Mouse (Mus musculus): ENCODE measurements at regions not wholly inside any gene's neighbourhood (a gene's known extent, or its start where the extent isn't known, plus 50 kb on each side); places are given as distances from the start of the nearest gene placed in this dataset.
A peak's percentile ranks its signal among the peaks of the same experiment; 100 is the strongest.

- DNase-seq (ENCODE audit: extremely low spot score, low read depth, low spot score) = peak; percentile 14
Measured at GRCm38 (mm10) chr5:91456924-91457323, 54.1 kb upstream of the Btc start.

- no peak for DNase-seq (ENCODE audit: extremely low spot score, low read depth, low spot score)
Measured at GRCm38 (mm10) chr5:91464876-91465508, 52.4 kb upstream of the Parm1 start.

Data from hindlimb bud, embryonic 11.5 days (tissue).